Mouse (Mus musculus) lung, adult 2 months (tissue): ENCODE data around the gene Rsu1.

ENCODE experiments used
- CTCF ChIP-seq: fragments of 200-500 bp; IDR thresholded peaks from 2 replicates; pipeline ENCODE4 v1.5.1; 2011; ENCODE audit warnings: mild to moderate bottlenecking, low read length, control low read depth; ENCODE audit not compliant: insufficient read depth
- POLR2A ChIP-seq: fragments of 200-500 bp; IDR thresholded peaks from 2 replicates; pipeline ENCODE4 v1.6.1; 2011; ENCODE audit warnings: low read depth, mild to moderate bottlenecking, control low read depth, low read length, borderline replicate concordance; ENCODE audit errors: extremely low read depth

- TF ChIP-seq CTCF (no peak), POLR2A (no peak)
Measured at GRCm38 (mm10) chr2:13132841-13133240, 138.4 kb downstream of the Rsu1 start.
